Mouse (Mus musculus): ENCODE measurements around the gene Pde4d. TPM values are rescaled to one million over a fixed set of nuclear protein-coding genes. Genes with fewer than 3 reads are reported as not detected.

Pde4d gene
- polyA plus RNA-seq, 2 experiments from 2014 or later, result 5.5 to 7.3 TPM

GRCm38 (mm10) chr13:109536636-109537035 lies 1086.9 kb downstream of the Pde4d start:
- no peak for ATAC-seq

GRCm38 (mm10) chr13:109539371-109539770 lies 1089.6 kb downstream of the Pde4d start:
- no peak for ATAC-seq

- no peak for ATAC-seq
Observed at GRCm38 (mm10) chr13:109544646-109545045, 1094.9 kb downstream of the Pde4d start.

GRCm38 (mm10) chr13:109546337-109546736 lies 1096.6 kb downstream of the Pde4d start:
- peak; percentile 67 for ATAC-seq

GRCm38 (mm10) chr13:109547006-109547587 lies 1097.3 kb downstream of the Pde4d start:
- peak; percentile 22 for ATAC-seq

GRCm38 (mm10) chr13:109547700-109548099 lies 1098.0 kb downstream of the Pde4d start:
- peak; percentile 82 for ATAC-seq

GRCm38 (mm10) chr13:109548263-109548662 lies 1098.5 kb downstream of the Pde4d start:
- ATAC-seq, result no peak

- no peak for ATAC-seq
Observed at GRCm38 (mm10) chr13:109548771-109549555, 1099.2 kb downstream of the Pde4d start.

GRCm38 (mm10) chr13:109551836-109552235 lies 1102.1 kb downstream of the Pde4d start:
- no peak for ATAC-seq

GRCm38 (mm10) chr13:109555513-109555912 lies 1105.8 kb downstream of the Pde4d start:
- ATAC-seq, result no peak

GRCm38 (mm10) chr13:109556853-109557252 lies 1107.1 kb downstream of the Pde4d start:
- ATAC-seq, result no peak

- peak; percentile 69 for ATAC-seq
Observed at GRCm38 (mm10) chr13:109558341-109559257, 1108.9 kb downstream of the Pde4d start.

GRCm38 (mm10) chr13:109560261-109560660 lies 1110.5 kb downstream of the Pde4d start:
- ATAC-seq, result no peak

GRCm38 (mm10) chr13:109568638-109569468 lies 1119.1 kb downstream of the Pde4d start:
- no peak for ATAC-seq

- no peak for ATAC-seq
Observed at GRCm38 (mm10) chr13:109569491-109569890, 1119.7 kb downstream of the Pde4d start.

- ATAC-seq, result no peak
Observed at GRCm38 (mm10) chr13:109576725-109577124, 1127.0 kb downstream of the Pde4d start.

GRCm38 (mm10) chr13:109577454-109577853 lies 1127.7 kb downstream of the Pde4d start:
- ATAC-seq, result no peak

- ATAC-seq, result no peak
Observed at GRCm38 (mm10) chr13:109577901-109578300, 1128.2 kb downstream of the Pde4d start.

- no peak for ATAC-seq
Observed at GRCm38 (mm10) chr13:109581284-109582070, 1131.7 kb downstream of the Pde4d start.

- ATAC-seq, result no peak
Observed at GRCm38 (mm10) chr13:109590048-109590447, 1140.3 kb downstream of the Pde4d start.

GRCm38 (mm10) chr13:109592192-109592797 lies 1142.5 kb downstream of the Pde4d start:
- ATAC-seq, result no peak

All from CD4-positive, CD25-positive, alpha-beta regulatory T cell, adult 4 months (primary cell).